Mouse (Mus musculus) neutrophil, adult 5-6 weeks (primary cell): ENCODE results near the gene Olfr461. TPM values are rescaled to one million over a fixed set of nuclear protein-coding genes. Genes with fewer than 3 reads are reported as not detected.
"Not testable (repeated sequence)": the region's sequence is repeated elsewhere in the genome, so short reads cannot be mapped to it uniquely, and the experiment has no call there.

Experiments
- ATAC-seq: fragments of 151-379, 151-347 bp; 2 replicates; pipeline ENCODE4 v1.8.0; 2017; ENCODE audit warnings: mild to moderate bottlenecking, moderate TSS enrichment; ENCODE audit not compliant: insufficient number of reproducible peaks, poor library complexity, low FRiP score, severe bottlenecking; ENCODE audit errors: extremely low read depth
- total RNA-seq: library from RNA; stranded (forward); fragments of 200-1000 nt; gene quantifications from 2 replicates; pipeline ENCODE4 v1.2.3, GENCODE M21; 2017

Gene Olfr461
- not detected in 2 replicates for total RNA-seq

DNA sequence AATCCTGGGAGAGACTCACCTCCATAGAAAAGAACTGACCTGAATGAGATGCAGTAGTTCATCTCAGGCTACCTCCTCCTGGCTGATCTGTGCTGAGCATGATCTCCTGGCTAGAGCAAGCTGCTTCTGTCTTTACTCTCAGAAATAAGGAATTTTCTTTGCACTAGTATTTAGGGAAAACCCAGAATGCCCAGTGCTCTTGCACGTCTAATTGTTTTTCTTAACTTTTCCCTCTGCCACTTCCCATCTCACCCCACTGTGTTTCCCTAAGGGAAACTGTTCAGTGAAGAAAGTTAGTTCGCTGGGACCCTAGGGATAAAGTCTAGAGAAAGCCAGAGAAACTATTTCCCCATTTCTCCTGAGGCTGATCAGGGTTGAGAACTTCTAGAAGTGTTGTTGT is at the start of gene Olfr461:
Gene Olfr461 (minus strand): TSS at position 101 of the 400 bp plus-strand sequence.
- ATAC-seq, result no peak

DNA sequence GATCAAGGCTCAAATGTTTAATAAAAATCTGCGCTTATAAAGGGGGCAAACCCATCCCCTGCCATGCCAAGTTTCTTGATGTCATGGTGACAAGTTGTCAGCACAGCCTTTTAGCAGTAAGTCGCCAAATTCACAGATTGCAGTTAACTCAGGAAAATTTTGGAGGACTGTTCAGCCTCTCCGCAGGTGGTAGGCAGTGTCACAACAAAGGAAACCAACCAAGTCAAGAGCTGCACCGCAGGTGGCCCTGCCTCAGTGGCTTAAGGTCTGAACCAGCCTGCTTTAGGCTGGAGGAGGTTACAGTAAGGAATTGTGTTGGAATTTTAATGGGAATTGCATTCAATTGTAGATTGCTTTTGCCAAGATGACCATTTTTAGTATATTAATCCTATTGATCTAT is 43.7 kb upstream of the Olfr461 start:
- not testable (repeated sequence) for ATAC-seq

DNA sequence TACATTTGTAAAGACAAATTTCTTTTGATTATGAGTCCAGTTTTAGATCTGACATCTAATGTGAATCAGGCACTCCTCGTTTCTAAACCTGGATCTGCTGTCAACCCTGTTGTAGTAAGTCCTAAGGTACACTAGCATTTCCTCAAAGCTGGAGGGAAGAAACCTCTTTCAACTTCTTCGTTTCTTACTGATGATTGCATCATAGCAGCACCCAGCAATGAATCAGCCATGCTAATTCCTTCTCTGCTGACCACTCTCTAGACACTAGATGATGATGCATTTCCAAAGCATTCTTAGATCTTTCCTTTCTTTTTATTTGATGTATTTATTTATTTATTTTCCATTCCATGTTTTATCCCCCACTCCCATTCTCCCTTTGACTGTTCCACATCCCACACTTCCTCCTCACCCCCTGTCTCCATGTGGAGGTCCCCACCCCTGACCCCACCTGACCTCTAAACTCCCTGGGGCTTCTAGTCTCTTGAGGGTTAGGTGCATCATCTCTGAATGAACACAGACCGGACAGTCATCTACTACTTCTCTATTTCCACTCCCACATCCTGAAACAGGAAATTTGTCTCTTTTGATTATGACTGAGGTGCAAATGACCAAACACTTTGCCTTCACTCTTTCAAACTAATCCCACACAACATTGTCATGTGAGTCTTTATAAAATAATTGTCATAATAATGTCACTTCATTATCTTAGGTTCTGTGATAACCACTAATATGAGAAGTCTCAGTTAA is 40.1 kb upstream of the Olfr461 start:
- ATAC-seq, result peak; percentile 95

DNA sequence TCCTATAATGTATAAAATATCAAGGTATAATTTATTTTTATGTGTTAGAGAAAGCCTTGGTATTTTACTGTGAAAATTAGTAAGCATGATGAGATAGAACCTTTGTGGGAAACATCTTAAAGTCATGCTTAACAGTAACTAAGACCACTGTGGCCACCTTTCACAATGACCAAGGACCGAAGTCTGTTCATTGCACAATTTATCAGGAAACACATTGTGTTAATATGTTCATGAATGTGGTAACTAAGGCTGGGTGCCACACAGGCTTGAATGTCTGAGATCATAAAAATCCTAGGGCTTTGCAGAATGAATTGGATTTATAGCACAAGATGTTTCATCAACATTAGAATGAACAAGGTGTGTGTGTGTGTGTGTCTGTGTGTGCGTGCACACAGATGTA is 33.5 kb upstream of the Olfr461 start:
- ATAC-seq, result no peak

DNA sequence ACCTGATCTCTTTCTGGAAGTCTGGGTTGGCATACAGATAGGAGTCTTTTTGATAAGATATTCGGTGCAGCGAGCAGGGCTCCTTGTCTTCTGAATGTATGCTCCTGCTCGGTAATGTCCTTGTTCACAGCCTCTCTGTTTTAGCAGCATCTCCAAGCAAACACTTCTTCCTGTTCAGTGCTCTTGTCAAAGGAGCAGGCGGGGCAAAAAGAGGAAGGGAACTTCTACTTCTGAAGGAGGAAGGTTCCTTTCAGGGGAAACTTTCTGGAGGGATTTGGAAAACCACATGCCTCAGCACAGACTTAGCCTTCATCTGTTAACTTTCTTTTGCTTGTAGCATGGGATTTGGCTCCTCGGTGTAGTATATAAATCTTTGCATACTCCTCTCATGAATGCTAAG is 30.8 kb upstream of the Olfr461 start, which contains the start of gene Clec5a:
Gene Clec5a (minus strand): TSS at position 177 of the 400 bp plus-strand sequence.
- ATAC-seq, result peak; percentile 41; the same call in 1 of the 2 replicates

DNA sequence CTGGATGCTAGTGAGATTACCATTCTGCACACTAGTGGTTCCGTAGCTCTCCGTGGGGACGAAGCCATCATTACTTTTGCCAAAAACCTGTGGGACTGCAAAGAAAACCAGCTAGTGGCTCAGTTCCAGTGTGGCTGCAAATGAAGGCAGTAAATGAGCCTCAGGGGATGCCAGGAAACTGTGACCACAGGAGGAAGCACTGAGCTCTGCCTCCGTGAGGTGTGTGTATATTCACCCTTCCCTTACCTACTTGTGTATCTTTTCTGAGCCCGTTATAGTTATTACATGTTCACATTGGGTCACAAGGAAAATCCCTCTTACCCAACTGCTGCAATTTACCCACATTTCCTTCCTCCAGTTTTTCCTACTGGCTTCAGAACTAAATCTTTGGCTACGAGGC is 29.5 kb upstream of the Olfr461 start:
- peak; percentile 58 for ATAC-seq

DNA sequence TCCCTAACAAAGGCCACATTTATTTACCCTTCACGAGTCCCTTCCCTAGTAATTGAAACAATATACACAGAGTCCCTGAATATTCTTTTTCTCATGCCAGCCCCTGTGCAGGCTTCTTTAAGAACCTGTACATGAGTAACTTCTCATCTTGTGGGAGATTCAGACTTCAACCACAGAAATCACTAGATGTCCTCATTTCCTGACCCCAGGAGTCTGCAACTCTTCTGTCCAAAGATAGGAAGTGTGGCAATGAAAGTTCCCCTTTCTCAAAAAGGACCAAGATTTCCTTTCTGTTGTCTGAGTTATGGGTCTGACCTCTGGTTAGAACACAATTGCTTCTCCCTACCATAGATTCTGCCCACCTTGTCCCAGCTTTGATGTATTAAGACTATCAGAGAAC is 21.5 kb upstream of the Olfr461 start:
- ATAC-seq, result peak; percentile 87

DNA sequence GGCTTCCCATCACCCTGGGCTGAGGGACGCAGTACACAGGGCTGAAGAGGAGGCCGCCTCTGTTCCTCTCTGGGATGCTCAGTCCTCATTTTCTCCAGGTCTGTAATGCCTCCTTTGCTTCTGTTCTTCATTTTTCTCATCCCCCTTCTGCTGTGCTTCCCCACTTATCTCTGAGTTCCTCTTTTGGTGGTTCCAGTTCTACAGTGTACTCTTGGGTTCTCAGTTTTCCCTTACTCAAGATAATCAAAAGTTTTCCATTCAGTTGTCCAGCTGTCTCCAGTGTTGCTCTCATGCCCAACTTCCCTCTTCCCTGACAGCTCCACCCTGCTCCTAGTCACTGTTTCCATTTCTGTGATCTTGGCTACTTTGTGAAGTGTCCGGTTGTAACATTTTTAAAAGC is 18.8 kb upstream of the Olfr461 start:
- peak; percentile 36; the same call in 1 of the 2 replicates for ATAC-seq

DNA sequence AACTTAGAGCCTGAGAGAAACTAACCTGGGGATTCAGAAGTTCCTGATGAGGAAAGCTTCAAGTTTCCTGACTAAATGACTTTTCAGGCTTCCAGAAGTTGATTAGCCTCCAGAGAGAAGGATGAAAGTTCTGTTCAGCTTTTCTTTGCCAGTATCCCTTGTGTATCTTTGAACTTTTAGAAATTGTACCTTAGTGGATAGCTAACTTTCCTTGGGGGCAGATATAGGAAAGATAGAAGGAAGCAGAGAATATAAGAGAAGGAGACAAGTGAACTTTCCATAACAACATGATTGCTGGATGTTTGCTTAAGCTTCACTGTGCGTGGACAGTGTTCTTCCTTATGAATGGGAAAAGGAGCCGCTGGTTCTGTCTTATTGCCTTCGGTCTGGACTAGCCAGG is 14.3 kb upstream of the Olfr461 start, which contains the start of gene Olfr460:
Gene Olfr460 (plus strand): TSS at position 301 of the 400 bp plus-strand sequence.
- ATAC-seq, result no peak

DNA sequence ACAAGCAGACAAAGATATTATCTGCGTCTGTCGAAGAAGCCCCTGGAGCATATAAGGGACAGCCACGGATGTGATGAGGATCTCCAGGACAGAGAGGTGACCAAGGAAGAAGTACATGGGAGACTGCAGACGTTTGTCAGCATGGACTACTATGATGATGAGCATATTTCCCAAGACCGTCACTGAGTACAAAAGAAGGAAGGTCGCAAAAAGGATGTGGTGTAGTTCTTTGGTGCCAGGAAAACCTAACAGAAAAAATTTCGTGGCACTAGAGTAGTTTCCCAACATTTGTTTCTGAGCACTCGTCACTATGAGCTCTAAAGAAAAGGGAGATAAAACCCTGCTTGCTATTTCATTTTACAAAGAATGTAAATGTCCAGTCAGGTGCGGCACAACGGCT is 10.2 kb downstream of the Olfr461 start:
- ATAC-seq, result no peak

DNA sequence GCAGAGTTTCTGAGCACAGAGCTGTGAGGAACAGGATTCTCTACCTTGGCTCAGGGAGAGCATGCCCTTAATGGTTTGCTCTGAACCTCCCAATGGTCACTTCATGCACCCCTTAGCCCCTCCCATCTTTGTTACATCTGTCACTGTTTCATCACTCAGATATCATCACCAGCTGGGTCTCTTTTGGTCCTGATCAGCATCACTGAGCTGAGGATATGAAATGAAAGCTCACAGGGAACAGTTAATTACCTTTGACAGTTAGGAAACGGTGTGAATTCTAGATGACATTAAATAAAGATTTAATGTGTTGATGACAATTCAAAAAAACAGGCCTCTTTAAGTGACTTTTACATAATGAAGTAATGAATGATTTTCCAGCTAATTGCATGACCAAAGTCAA is 35.4 kb downstream of the Olfr461 start, which contains the start of gene Prss37:
Gene Prss37 (minus strand): TSS at position 101 of the 400 bp plus-strand sequence.
- no peak for ATAC-seq

DNA sequence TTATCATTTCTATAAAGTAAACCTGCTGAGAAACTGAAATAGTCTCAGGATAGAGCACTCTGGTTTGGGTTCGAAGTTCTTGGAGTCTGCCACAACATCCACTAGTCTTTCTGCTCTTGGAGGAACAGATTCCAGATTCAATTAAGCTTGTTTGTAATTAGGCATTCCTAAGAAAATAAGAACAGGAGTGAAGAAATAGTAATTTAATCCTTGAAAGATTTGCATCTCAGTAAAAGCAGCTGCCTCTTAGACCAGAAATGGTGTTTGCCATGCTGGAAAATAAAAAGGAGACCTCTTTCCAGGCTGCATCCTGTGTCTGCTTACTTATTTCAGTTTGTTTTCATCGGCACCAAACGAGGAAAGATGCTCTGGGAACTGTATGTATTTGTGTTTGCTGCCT is 61.6 kb downstream of the Olfr461 start, which contains the start of gene Tas2r108:
Gene Tas2r108 (plus strand): TSS at position 301 of the 400 bp plus-strand sequence.
- ATAC-seq, result no peak

Other genes starting within 250 kb of the Olfr461 start
- 17.1 and 19.7 TPM in 2 replicates for gene Agk, start 229.9 kb downstream of the Olfr461 start, total RNA-seq
- gene E330009J07Rik, start 118.9 kb downstream of the Olfr461 start, total RNA-seq, result 16.8 and 18.5 TPM in 2 replicates
- gene Wee2, start 116.0 kb downstream of the Olfr461 start, total RNA-seq, result not detected in 2 replicates
- 68.6 and 69.5 TPM in 2 replicates for gene Ssbp1, start 83.7 kb downstream of the Olfr461 start, total RNA-seq
- gene Tas2r137, start 63.8 kb downstream of the Olfr461 start, total RNA-seq, result 0.58 and 0.74 TPM in 2 replicates
- gene Tas2r108, start 61.5 kb downstream of the Olfr461 start, total RNA-seq, result not detected in 2 replicates
- not detected in 2 replicates for gene Prss37, start 35.5 kb downstream of the Olfr461 start, total RNA-seq
- gene Olfr460, start 14.4 kb upstream of the Olfr461 start, total RNA-seq, result not detected in 2 replicates
- gene Clec5a, start 30.8 kb upstream of the Olfr461 start, total RNA-seq, result 84.5 and 85.2 TPM in 2 replicates
- gene Tas2r138, start 58.3 kb upstream of the Olfr461 start, total RNA-seq, result not detected in 2 replicates
- 73.4 and 107 TPM in 2 replicates for gene Mgam, start 73.8 kb upstream of the Olfr461 start, total RNA-seq